Mouse (Mus musculus) left cerebral cortex, adult 11 months (tissue): ENCODE data around the gene Hsd11b1.
"Not testable (repeated sequence)": the region's sequence is repeated elsewhere in the genome, so short reads cannot be mapped to it uniquely, and the experiment has no call there.

ENCODE experiments used
- DNase-seq: peaks from one replicate; pipeline ENCODE4 v3.0.0; 2022; ENCODE audit warnings: low spot score

The Hsd11b1 gene

DNA sequence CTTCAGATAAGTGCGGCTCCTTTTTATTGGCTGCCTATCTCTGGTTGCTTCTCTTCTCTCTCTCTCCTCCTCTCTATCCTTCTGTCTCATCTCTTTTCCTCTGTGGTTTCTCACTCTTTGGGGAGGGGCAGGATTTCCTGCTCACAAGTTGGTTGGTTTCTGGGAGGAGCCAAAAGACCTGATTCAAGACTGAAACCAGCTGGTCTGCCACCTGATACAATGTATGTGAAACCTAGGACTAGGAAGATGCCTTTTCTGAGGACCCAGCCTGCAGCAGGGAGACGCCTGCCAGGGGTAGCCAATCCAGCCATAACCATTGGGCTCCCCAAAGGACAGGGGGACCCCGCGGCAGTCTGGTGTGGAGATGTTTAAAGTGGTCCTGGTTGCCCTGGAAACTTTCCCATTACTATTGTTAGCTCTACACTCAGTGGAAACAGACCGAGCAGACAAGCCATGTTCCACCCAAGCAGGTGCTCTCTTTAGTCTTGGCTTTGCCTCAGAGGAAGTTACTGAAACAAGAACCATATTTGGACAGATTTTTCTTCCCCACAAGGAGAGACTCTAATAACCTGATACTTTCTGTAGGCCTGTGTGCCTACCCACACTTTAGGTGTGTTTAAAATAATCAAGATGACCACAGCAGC lies at the start of gene Hsd11b1:
Gene Hsd11b1 (minus strand): TSS at position 121 of the 644 bp plus-strand sequence.
- DNase-seq, result no peak

DNA sequence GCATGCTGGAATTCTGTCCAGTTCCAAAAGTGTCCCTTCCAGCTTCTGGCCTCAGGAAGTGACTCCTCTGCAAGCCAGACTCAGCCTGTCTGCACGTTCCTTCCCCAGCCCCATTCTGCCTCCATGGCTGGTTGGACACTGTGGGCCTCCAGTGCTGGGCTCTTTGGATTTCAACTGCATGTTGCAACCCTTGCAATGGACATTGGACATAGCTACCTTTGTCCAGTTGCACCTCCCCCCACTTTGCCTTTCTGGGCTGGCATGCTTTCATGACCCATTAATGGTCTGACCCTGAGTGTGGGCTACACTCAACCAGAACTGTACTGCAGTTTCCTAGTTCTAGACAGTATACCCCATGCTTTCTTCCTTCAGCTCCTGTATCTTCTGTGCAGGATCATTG lies 47.7 kb upstream of the Hsd11b1 start:
- no peak for DNase-seq

DNA sequence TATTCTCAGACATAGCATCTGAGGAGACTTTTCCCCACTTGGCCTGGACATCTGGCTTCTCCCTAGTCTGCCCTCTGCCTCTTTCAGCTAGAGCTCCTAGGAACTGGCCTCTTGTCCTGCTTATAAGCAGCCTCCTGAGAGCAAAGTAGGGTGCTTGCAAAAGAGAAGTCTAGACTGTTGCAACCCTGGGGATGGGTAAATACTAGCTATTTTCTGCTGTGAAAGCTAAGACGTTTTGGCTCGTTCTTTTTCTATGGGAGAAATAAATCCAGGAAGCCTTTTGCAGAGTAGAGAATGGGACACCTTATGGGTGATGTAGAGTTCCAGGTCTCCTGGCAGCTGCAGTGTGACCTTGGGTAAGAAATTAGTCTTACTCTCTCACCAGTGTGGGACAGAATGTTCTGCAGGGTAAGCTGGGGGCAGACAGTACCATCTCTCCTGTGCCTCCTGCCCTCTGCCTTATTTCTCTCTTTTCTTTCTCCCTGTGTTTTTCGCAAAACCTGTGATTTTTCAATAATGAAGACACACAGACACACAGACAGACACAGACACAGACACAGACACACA lies 46.7 kb upstream of the Hsd11b1 start:
- DNase-seq, result no peak

DNA sequence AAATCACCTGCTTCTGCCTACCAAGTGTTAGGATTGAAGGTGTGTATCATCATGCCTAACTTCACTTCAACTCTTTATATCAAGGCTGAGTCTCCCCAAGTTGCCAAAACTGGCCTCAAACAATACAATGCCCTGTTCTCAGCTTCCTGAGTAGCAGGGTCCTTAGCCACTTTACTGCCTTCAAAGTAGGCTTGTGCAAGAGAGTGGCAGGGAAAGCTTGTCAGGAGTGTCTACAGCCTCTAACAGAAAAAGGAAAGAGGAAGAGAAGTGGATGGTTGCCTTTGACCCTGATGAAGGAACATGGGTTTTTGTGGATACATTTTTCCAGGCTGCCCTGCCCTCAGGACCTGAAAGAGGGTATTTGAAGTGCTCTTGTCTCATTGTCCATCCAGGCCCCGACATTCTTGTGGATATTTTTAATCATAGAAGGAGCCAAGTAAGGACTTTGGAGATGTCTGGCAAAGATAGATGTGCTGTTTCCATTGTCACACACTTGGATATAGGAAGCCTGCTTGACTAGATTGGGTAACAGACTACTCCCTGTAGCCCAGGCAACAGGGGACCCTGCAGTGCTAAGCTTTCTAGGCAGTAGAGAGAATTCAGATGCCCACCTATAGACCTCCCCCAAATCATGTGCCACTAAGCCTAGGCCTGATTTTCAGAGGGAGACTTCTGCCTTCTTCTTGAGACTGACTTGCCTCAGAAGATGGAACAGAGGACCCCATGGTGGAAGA lies 46.1 kb upstream of the Hsd11b1 start:
- no peak for DNase-seq

DNA sequence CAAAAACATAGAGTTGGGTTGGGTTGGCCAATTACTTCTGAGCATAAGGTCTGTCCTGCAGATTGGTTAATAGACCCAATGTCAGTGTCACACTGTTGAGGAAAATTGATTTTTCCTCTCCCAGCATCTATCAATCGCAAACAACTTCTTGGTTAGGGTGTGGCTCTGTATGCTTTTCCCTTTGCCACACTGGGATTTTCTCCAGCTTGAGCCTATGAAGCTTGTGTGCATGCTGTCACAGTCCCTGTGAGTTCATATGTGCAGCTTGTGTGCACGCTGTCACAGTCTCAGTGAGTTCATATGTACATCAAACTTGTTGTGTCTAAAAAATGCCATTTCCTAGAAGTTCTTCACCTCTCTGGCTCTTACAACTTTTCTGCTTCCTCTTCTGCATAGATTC lies 43.0 kb upstream of the Hsd11b1 start:
- no peak for DNase-seq

DNA sequence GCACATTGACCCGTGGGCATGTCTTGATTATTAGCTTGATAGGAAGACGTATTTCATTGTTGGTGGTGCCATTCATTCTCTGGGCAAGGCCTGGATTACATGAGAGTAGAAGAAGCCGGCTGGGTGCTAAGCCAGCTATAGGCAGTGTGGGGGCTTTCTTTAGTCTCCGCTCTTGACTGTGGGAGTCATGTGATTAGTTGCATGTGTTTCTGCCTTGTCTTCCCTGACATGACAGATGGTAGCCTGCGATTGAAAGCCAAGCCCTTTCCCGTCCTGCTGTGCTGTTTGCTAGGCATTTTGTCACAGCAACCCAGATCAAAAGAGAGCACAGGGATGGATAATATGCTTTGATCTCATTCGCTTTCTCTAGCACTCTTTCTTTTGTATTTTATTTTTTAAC lies 41.5 kb upstream of the Hsd11b1 start:
- no peak for DNase-seq

DNA sequence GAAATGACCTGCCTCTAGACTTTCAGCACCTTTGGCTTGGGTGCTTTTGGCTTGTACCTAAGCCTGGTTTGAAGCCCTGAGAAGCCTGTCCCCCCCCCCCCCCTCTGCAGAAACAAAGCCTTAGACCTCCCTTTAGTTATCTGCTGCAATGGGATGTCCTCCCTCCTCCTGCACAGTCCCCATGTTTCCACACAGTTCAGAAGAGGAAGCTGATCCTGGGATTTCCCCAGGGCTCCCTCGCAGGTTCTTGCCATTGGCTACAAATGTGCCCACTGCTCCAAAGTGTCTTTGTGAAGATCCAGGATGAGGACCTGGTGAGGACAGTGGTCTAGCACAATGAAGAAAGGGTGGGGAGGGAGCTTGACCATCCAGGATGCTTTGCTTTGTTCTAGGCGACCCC lies 39.2 kb upstream of the Hsd11b1 start:
- no peak for DNase-seq

DNA sequence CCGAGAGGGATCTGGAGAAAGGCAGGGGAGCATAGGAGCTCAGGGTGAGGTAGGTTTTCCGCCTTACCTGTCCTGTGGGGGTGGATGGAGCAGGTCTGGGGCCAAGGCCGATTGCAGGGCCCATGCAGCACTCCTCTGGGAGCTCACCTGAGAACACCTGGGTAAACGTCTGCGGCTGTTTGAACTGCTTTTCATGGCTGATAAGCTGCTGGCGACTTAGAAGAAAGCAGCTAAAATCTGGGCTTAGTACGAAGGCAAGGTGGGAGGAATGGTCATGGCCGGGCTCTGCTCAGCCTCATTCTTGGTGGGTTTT lies 38.2 kb upstream of the Hsd11b1 start:
- no peak for DNase-seq

DNA sequence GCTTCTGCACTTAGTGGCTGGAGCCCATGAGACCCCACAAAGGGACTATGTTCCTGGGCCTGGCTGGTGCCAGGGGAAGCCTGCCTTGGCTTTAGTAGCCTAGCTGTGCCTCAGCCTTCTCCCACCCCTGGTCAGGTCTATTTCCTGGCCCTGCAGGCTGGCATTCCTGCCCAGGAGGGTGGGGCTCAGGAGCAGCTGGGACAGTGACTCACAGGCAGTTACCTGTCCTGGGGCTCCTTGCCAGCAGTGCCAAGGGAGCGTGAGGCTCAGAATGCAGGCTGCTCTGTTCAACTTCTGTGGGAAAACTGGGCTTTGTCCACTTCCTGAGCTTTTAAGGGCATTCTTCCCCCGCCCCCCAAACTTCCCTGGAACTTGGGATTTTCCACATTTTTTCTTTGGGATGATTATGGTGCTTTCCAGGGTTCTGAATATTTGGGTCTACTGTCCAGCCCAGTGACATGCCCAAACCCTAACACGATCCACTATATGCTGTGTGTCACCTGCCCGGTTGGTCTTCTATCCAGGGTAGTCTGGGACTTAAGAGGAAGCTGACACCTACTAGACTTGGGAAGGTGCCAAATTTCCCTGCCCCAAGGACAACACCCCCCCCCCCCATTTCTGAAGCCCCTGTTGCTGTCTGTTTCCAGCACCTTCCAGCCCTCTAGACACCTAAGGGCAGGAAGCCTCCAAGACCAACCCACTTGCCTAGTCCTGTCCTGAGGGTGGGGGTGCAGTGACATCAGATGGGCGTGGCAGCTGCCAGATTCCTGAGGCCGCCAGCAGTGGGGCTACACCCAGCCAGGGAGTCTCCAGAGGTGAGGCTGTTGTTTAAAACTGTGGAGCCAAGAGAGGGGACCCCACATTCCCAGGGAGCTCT lies 37.6 kb upstream of the Hsd11b1 start:
- no peak for DNase-seq

DNA sequence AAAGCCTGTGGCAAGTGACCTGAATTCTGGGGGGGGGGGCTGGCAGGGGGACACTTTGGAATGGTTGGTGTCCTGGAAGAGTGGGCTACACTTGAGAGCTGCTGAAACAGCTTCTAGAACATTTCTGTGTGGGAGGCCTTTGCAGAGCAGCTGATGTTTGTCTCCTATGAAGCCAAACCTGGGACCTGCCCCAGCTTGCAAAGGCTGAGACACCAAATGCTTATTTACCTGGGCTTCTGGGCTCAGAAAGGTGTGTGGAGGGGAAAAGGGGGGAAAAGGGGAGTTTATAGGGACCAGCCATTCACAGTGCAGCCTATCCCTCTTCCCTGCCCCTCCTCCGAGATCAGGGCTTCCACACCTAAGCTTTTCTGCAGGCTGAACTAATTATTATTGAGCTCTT lies 36.1 kb upstream of the Hsd11b1 start:
- DNase-seq, result no peak

DNA sequence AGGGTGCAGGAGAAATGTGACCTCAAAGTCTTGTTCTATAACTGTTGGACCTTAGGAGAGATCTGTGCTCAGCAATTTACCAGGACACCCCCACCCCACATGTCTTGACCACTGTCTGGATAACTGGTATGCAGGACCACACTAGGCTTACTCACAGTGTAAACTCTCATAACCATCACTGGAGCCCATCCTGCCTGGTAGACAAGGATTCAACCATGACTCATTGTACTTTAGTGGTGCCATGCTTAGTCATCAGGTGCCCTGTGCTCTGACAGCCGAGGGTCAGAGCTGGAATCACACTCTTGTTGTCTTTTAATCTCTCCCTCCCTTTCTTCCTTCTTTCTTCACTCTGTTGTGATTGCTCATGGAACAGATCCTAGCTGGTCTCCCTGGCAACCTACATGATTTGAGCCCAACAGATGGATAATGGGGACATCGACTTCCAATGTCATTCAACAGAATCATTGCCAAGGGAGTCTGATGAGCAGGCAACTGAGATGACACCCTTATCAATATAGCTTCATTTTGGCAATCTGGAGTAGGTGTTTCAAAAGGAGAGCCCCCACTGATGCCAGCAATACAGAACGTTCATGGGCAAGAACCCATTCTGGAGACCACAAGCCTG lies 34.4 kb upstream of the Hsd11b1 start:
- no peak for DNase-seq

DNA sequence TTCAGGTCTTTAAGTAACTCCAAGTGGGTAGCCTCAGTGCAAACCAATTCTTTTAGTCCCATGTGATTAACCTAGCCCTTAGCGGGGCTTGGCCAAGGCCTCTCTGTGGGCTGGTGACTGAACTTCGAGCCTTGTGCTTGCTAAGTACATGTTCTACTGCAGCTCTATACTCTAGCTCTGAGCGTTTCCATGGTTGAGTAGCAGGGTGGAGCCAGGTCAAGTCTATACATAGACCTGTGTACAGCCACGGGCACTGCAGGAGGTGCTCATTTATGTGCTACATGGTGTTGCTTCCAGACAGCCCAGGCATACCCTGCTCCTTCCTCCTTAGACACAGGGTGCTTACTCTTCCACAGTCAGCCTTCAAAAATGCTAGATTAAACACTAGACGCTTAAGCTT lies 32.0 kb upstream of the Hsd11b1 start:
- DNase-seq, result no peak

DNA sequence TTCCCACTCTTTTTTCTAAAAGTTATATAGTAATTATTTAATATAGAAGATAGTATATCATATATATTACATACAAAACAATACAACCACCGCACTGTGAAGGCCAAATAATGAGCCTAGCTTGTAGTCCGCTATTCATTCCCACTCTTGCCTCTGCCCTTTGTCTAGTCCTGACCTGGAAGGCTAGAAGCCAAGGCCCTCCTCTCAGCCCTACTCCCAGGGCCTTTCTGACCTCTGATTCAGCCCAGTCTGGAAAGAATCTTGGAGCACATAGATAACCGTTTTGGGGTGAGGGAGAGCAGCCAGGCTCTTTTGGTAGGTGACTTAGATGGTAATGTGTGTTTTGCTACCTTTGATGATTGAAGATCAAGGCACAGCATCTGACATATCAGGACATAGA lies 30.1 kb upstream of the Hsd11b1 start:
- DNase-seq, result no peak

DNA sequence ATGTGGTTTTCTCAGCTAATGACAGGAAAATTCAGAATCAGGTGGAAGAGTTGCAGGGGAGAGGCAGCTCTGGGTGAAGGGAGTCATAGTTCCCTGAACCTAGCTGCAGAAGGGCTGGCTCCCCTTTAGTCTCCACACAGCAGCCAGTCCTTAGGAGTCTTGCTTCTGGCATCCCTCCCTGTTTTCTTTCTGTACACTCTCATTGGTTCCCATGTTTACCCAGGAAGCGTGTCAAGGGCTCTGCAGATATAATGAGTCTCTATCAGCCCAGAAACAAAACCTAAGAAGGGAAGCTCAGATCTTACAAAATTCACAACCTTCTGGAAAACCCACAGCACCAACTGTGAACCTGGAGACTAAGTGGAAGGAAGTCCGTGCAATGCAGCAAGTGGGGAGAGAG lies 29.2 kb upstream of the Hsd11b1 start:
- no peak for DNase-seq

DNA sequence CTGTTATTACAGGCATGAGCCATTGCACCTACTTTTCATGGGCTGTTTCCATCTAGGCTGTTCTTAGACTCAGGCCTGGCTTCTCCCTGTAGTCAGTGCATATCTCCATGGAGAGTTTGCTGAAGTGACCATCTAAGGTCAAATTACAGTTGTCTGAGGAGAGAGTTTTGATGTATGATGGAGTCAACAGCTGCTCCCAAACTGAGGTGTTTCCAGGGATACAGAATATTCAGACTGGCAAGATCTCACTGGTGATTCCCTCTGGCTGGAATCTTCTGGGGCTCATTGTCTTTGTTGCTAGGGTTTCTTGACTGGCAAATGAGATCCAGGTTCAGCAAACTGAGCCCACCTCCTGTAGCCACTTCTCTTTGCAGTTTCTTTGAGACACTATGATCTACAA lies 26.8 kb upstream of the Hsd11b1 start:
- DNase-seq, result no peak

DNA sequence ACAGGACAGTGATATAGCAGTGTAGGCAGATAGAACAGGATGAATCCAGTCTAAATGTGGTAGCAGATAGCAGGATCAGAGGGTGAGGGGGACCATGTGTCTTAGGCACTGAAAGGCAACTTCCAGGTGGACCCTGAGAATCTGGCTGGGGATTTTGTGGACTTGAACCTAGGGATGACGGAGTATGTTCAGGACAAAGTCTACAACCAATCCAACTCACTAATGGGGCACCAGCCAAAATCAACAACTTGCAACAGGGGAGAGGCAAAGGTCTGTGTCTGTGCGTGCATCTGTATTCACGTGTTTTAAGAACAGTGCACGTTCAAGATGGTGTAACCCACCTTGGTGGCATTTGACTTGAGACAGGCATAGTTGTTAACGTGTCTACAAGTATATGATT lies 26.0 kb upstream of the Hsd11b1 start:
- DNase-seq, result no peak

DNA sequence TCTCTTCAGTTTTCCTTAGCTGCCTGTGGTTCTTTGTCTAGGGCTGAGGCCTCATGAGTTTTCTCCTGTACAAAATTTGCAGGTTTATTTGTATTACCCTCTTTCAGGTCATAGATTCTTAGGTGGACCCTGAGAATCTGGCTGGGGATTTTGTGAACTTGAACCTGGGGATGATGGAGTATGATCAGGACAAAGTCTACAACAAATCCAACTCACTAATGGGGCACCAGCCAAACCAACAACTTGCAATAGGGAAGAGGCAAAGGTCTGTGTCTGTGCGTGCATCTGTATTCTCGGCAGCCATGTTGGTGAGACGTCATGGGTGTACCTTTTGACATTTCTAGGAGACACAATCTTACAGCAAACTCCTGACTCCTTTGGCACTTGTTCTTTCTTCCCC lies 25.2 kb upstream of the Hsd11b1 start:
- DNase-seq, result no peak

DNA sequence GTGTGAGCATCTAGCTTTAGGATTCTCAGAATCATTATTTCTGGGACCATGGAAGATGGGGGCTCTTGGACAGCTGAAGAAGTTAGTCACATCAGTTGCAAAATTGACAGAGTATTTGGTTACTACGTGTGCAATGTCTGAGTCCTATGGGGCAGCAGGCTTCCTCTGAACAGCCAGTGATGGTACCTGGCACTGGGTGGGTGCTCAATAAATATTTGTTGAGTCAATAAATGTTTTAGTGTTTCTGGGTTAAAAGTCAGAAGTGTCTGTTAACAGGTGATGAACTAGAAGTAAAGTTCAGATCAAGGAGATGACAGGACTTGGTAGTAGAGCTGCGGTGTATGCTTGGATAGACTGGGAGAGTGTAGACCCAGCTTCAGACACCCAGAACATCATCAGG lies 23.7 kb upstream of the Hsd11b1 start:
- no peak for DNase-seq

DNA sequence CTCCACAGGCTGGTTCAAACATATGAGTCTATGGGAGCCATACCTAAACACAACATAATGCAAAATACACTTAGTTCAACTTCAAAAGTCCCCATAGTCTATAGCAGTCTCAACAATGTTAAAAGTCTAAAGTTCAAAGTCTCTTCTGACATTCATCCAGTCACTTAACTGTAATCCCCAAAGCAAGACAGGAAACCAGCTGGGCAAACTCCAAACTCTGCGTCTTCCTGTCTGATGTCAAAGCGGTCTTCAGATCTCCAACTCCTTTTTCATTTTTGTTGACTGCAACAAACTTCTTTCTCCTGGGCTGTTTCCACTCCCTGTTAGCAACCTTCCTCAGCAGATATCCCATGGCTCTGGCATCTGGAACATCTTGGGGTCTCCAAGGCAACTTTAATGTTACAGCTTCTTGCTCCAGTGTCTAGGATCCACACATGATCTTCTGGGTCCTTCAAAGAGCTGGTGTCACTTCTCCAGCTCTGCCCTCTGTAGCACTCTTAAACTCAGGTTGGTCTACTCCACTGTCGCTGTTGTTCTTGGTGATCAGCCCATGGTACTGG lies 22.0 kb upstream of the Hsd11b1 start:
- DNase-seq, result not testable (repeated sequence)

DNA sequence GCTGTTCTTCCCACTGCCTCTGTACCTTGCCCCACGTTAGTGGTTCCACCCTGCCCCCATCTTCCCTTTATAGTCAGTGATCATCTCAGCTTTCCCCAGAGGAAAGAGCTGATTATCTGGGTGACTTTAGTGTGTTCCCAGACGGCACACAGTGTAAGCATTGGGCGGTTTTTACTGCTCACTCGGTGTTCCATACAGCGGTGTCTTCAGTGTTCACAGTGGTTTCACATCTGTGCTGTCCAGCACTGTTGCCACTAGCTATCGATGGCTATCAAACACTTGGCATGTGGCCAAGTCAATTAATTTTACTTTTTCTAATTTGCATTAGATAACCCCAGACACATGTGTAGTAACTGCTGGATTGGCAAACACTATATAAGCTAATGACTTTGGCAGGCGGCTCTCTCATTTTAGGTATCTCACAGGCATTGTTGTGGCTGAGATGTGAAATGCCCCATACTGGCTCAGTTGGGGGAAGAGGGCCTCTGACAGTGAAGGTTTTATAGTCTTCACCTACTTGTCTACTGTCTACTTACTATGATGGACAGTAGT lies 20.4 kb upstream of the Hsd11b1 start:
- no peak for DNase-seq

DNA sequence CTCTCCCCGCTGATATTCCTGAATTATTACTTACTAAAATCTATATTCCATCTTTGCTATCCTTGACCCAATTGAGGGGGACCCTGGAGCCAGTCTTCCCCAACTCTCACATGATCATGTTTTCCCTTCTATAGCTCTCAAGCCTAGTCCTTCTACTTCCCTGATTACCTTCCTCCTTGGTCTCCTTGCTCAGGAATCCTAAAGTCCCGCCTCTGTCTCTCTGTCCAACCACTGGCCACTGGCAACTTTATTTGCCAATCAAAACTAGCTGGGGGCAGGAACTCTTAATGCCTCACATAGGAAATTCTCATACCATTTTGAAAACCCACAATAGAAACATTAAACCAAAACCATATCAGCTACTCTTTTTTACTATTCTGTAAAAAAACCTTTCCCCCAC lies 17.5 kb upstream of the Hsd11b1 start:
- DNase-seq, result no peak

DNA sequence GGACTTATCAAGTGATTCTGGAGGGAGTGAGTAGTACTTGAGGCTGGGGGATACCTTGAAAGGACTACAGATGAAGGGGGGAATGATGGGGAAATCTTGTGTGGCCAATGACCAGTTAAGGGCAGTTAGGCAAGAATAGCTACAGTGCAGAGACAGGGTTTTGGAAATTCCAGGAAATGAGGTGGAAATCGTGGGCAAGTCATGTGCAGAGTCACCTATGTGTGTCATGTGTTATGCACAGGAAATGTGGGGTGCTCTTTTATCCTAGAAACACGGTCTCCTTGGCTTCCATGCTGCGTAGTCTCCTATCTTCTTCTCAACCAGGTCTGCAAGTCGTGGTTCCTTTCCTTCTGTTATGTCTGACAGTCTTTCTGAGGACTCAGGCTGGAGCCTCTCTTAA lies 15.6 kb upstream of the Hsd11b1 start:
- DNase-seq, result no peak
